Mouse (Mus musculus) layer of hippocampus, postnatal 14 days (tissue): ENCODE data around the gene Lrrtm3. TPM values are rescaled to one million over a fixed set of nuclear protein-coding genes. Genes with fewer than 3 reads are reported as not detected.
A peak's percentile ranks its signal among the peaks of the same experiment; 100 is the strongest.

ENCODE experiments used
- DNase-seq, 2 experiments: peaks; one replicate each; pipeline ENCODE4 v3.0.0; 2021 to 2022; ENCODE audit warnings: low spot score in 2 of 2, mixed read lengths in 1 of 2
- total RNA-seq, 2 experiments: library from RNA; stranded (reverse); gene quantifications; 2 replicates each; pipeline ENCODE4 v1.2.3; 2021

Gene Lrrtm3
- total RNA-seq, 2 experiments from 2014 or later, result 12.6 to 16.4 TPM

DNA sequence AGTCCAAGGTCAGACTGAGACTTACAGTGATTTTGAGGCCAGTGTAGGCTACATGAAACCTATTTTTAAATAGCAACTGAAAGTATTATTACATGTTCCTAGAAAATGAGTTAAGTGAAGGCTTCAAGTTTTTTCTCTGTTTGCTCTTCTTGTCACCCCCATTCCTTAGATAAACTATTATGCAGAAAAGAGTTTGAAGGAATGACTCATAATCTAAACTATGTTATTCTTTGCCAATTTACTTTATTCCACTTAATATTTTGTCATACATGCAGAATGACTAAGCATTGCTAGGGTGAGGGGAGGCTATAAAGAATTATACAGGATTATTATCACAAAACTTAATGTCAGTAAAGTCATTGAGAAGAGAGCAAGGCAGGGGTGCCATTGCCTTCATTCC, 181.2 kb downstream of the Lrrtm3 start:
- DNase-seq, result no peak

DNA sequence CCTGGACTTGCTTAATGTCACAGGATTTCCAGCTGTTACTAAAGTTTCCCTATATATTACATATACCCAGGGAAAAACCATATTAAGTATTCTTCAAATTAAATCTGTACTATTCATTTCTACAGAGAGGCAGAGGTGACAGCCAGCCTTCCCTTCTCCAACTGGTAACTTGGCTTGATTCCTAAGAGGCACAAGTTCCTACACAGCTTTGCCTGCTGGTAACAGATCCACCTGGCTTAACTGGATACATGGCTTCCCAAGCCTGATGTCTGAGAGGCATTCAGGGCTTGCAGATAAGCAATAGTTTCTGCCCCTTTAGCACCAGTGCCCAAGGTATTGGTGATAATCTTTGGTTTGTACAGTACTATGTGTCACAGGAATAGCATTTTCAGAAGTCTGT, 190.2 kb downstream of the Lrrtm3 start:
- no peak for DNase-seq

- DNase-seq, result no peak
Observed at GRCm38 (mm10) chr10:63894612-63895011, 195.5 kb downstream of the Lrrtm3 start.

GRCm38 (mm10) chr10:63886449-63887088, 203.5 kb downstream of the Lrrtm3 start:
- peak; percentile 17 to 25 for DNase-seq

GRCm38 (mm10) chr10:63880462-63880903, 209.6 kb downstream of the Lrrtm3 start:
- DNase-seq, result peak; percentile 14 to 50

Other genes starting within 250 kb of the Lrrtm3 start
- 1 to 10 TPM in 1 of 2 experiments, under 1 TPM in 1; 0.74 to 2.0 TPM for gene Gm10118, start 162.8 kb downstream of the Lrrtm3 start, total RNA-seq